Mouse (Mus musculus): ENCODE data around the gene Lin52. TPM values are rescaled to one million over a fixed set of nuclear protein-coding genes. Genes with fewer than 3 reads are reported as not detected.

Lin52 gene
- total RNA-seq (2021), result 1 to 10 TPM; 8.0 to 9.1 TPM

GRCm38 (mm10) chr12:84450718-84451646 lies at the start of gene Lin52, which contains the start of gene Aldh6a1:
Gene Lin52 (plus strand): TSS chr12:84451422.
Gene Aldh6a1 (minus strand): TSS chr12:84451004.
- peak; percentile 98 for DNase-seq
- intact Hi-C loops (cut with DNase I), result loop anchor here (5.0 kb wide), 1 partner anchor 89 kb away; the partner anchor contains the start of genes Coq6 and Fam161b

- no peak for DNase-seq
- intact Hi-C loops (cut with DNase I), result no loop called here
Measured at GRCm38 (mm10) chr12:84402923-84403322, 48.3 kb upstream of the Lin52 start.

GRCm38 (mm10) chr12:84404541-84404940 lies 46.7 kb upstream of the Lin52 start:
- intact Hi-C loops (cut with DNase I), result no loop called here
- DNase-seq, result no peak

- intact Hi-C loops (cut with DNase I), result no loop called here
- no peak for DNase-seq
Measured at GRCm38 (mm10) chr12:84407259-84407658, 44.0 kb upstream of the Lin52 start.

GRCm38 (mm10) chr12:84407874-84408818 lies 43.1 kb upstream of the Lin52 start:
- peak; percentile 26 to 43 for DNase-seq
- intact Hi-C loops (cut with DNase I), result loop anchor here (2.0 kb wide), 1 partner anchor 47 kb away; the partner anchor contains the start of genes Coq6 and Fam161b

GRCm38 (mm10) chr12:84408819-84409507 lies 42.3 kb upstream of the Lin52 start, which contains the start of the genes Entpd5 and Bbof1:
Gene Entpd5 (minus strand): TSS chr12:84409029.
Gene Bbof1 (plus strand): TSS chr12:84409071.
- DNase-seq, result peak; percentile 94 to 95
- intact Hi-C loops (cut with DNase I), result loop anchor here (2.0 kb wide), 1 partner anchor 48 kb away; the partner anchor contains the start of genes Coq6 and Fam161b

GRCm38 (mm10) chr12:84416834-84417604 lies 34.2 kb upstream of the Lin52 start, which contains the start of gene Rnf113a2:
Gene Rnf113a2 (plus strand): TSS chr12:84417196.
- peak; percentile 88 to 89 for DNase-seq
- intact Hi-C loops (cut with DNase I), result no loop called here

- intact Hi-C loops (cut with DNase I), result no loop called here
- DNase-seq, result no peak
Measured at GRCm38 (mm10) chr12:84417605-84417922, 33.7 kb upstream of the Lin52 start.

- DNase-seq, result no peak
- intact Hi-C loops (cut with DNase I), result no loop called here
Measured at GRCm38 (mm10) chr12:84423990-84424389, 27.2 kb upstream of the Lin52 start.

- no peak for DNase-seq
- intact Hi-C loops (cut with DNase I), result no loop called here
Measured at GRCm38 (mm10) chr12:84429825-84430224, 21.4 kb upstream of the Lin52 start.

- intact Hi-C loops (cut with DNase I), result no loop called here
- DNase-seq, result no peak
Measured at GRCm38 (mm10) chr12:84438697-84439096, 12.5 kb upstream of the Lin52 start.

- intact Hi-C loops (cut with DNase I), result no loop called here
- DNase-seq, result no peak
Measured at GRCm38 (mm10) chr12:84442526-84442925, 8.7 kb upstream of the Lin52 start.

- intact Hi-C loops (cut with DNase I), result no loop called here
Measured at GRCm38 (mm10) chr12:84447386-84447785, 3.8 kb upstream of the Lin52 start.

GRCm38 (mm10) chr12:84448181-84448580 lies 3.0 kb upstream of the Lin52 start:
- DNase-seq, result no peak
- intact Hi-C loops (cut with DNase I), result no loop called here

More at GRCm38 (mm10) chr12:84447386-84447785, 3.8 kb upstream of the Lin52 start:
- DNase-seq, result no peak

GRCm38 (mm10) chr12:84449887-84450286 lies 1.3 kb upstream of the Lin52 start:
- DNase-seq, result peak in 1 of 2 experiments; percentile 10
- intact Hi-C loops (cut with DNase I), result loop anchor here (5.0 kb wide), 1 partner anchor 88 kb away; the partner anchor contains the start of genes Coq6 and Fam161b

- intact Hi-C loops (cut with DNase I), result loop anchor here (5.0 kb wide), 1 partner anchor 88 kb away; the partner anchor contains the start of genes Coq6 and Fam161b
- peak in 1 of 2 experiments; percentile 51 for DNase-seq
Measured at GRCm38 (mm10) chr12:84450351-84450717, 888 bp upstream of the Lin52 start.

- intact Hi-C loops (cut with DNase I), result loop anchor here (5.0 kb wide), 1 partner anchor 90 kb away; the partner anchor contains the start of genes Coq6 and Fam161b
- no peak for DNase-seq
Measured at GRCm38 (mm10) chr12:84451801-84452200, 579 bp downstream of the Lin52 start.

- intact Hi-C loops (cut with DNase I), result no loop called here
- no peak for DNase-seq
Measured at GRCm38 (mm10) chr12:84456911-84457310, 5.7 kb downstream of the Lin52 start.

- DNase-seq, result peak in 1 of 2 experiments; percentile 14
- intact Hi-C loops (cut with DNase I), result no loop called here
Measured at GRCm38 (mm10) chr12:84459845-84460244, 8.6 kb downstream of the Lin52 start.
